Mouse (Mus musculus) brown adipose tissue, adult 24 weeks (tissue): ENCODE data around the gene Sdhd. TPM values are rescaled to one million over a fixed set of nuclear protein-coding genes. Genes with fewer than 3 reads are reported as not detected.

Source experiments
- H3K27ac ChIP-seq: fragments of 200-500 bp; replicated peaks from 2 replicates; pipeline ENCODE4 v1.5.1; 2012; ENCODE audit warnings: low read depth, mild to moderate bottlenecking, low read length
- H3K4me1 ChIP-seq: fragments of 200-500 bp; 2 replicates; pipeline ENCODE4 v1.6.1; 2012; ENCODE audit warnings: low read length, mixed read lengths; ENCODE audit not compliant: control insufficient read depth, insufficient read depth, insufficient read length
- H3K4me3 ChIP-seq: fragments of 200-500 bp; 2 replicates; pipeline ENCODE4 v1.5.1; 2012; ENCODE audit warnings: low read depth, mild to moderate bottlenecking, low read length, moderate library complexity; ENCODE audit not compliant: insufficient read depth
- polyA plus RNA-seq: library from polyadenylated mRNA; stranded (reverse); fragments of >200 nt; gene quantifications from 2 replicates; pipeline ENCODE4 v1.2.4, GENCODE M21; 2012; ENCODE audit not compliant: missing spikeins, insufficient read depth, insufficient read length

Sdhd gene
- polyA plus RNA-seq, 1 experiment = 1,365 TPM

DNA sequence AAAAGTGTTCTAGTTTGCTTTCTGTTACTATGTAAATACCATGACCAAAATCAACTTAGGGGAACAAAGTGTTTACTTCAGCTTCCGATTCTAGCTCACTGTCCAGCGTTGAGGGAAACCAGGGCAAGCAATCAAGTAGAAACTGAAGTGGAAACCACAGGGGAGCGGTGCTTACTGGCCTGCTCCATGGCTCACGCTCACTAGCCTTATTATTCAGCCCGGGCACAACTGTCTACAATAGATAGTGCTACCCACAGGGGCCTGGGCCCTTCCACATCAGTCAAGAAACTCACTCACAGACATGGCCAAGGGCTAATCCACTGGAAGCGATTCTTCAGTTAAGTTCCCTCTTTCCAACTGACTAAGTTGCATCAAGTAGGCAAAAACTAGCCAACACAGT is 2.1 kb downstream of the Sdhd start:
- H3K4me3 ChIP-seq = peak overlapping the region; percentile 48
- no peaks in the 10 kb centered on the region for H3K4me1 ChIP-seq
- H3K27ac ChIP-seq = no peak overlapping the region

DNA sequence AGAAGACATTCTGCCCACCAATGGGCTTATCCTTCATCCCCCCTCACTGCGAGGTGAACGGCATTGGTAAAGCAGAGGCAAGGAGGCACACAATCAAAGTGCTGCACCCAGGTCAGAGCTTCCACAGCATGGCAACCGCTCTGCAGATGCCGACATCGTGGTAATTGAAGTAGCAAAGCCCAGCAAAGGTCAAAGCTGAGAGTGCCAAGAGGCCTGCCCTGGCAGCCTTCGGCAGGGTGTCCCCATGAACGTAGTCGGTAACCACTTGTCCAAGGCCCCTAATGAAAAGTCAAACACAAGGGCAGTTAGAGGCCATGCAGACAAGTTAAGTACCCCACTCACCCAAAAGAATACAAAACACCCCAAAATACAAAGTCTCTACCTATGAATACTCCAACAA is 6.6 kb downstream of the Sdhd start:
- Histone ChIP-seq H3K27ac (no peak overlapping the region), H3K4me3 (no peak overlapping the region), H3K4me1 (no peaks in the 10 kb centered on the region)

DNA sequence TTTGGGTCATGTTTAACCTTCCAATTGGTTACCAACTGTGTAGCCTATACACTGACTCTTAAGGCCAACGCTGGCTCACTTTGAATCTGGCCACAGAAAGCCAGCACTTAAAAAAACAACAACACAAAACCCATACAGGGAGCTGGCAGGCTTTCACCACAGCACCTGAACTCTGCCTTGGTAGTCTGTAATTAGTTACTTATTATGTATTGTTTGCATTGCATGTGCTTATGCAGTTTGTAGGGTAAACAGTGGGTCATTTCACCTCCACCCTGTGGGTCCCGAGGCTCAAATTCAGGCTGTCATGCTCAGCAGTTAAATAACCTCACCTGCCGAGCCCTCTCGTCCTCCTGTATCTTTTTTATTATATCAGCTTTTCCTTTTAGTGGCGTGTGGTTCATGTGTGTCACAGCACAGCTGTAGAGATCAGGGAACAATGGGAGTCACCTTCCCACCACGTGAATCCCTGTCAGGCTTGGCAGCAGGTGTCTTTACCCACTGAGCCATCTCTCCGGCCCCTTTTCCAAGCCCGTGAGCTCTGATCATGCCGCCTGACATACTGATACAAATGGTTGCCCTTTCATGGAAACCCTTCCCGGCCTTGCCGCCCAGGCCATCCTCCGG is 8.7 kb downstream of the Sdhd start:
- Histone ChIP-seq H3K4me1 (no peaks in the 10 kb centered on the region), H3K4me3 (no peak overlapping the region), H3K27ac (no peak overlapping the region)

DNA sequence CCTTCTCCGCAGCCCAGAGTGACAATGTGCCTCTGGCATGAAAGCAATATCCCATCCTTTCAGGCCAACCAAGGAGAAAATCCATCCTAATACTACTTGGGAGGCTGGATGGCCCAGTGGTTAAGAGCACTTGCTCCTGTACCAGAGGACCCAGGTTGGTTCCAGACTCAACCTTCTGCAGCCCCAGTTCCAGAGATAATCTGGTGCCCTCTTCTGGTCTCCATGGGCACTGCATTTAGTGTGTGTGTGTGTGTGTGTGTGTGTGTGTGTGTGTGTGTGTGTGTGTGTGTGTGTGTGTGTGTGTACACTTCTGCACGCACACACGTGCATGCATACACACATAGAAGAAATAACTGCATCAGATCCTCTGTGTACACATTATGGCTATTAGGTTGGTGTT is 10.1 kb downstream of the Sdhd start:
- no peaks in the 10 kb centered on the region for H3K4me1 ChIP-seq
- H3K27ac ChIP-seq = no peak overlapping the region
- H3K4me3 ChIP-seq = no peak overlapping the region

DNA sequence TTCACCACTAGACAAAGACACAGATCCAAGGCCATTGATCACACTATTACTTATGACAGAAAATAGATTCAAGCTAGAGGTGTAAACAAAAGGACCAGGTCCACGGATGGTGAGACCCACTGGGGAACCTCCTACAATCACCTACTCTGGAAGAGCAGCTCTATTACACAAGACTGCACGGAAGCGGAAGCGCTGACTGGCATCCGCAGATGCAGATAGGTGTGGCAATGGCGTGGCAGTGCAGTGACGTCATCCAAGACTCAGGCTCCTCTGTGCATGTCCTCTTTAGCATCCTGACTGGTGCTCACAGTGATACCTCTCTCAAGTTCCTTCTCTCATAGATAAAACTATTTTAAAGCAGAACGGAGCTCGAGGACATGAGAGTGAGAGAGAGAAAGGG is 10.7 kb downstream of the Sdhd start:
- H3K4me1 ChIP-seq = no peaks in the 10 kb centered on the region
- no peak overlapping the region for H3K27ac ChIP-seq

DNA sequence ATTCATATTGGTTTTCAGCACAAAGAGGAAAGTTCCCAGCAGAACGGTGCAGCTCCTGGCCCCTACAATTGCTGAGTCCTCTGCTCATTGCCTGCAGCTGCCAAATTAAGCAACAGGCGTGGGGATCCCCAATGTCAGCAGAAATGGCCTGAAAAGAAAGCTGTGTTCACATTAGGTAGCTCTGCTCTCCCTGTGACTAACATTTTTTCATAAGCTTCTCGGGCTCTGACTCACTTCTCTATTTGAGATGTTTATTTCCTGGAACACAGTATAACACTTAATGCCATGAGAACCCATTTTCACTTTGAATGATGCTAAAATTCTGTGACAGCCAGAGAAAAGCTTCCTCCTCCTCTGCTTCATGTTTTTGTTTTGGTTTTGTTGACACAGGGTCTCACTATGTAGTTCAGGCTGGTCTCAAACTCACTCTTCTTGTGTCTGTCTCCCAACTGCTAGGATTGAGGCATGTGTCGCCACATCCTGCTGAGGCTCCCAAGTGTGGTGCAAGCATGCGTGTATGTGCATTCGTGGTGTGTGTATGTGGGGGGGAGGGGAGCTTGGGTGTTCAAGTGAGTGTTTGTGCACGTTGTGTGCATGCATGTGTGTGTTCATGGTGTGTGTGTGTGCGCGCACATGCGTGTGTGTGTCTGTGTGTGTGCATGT is 12.6 kb downstream of the Sdhd start:
- no peak overlapping the region for H3K4me3 ChIP-seq
- no peak overlapping the region; the same call in 1 of the 2 replicates for H3K27ac ChIP-seq
- H3K4me1 ChIP-seq = no peaks in the 10 kb centered on the region

More for the DNA sequence above, 10.7 kb downstream of the Sdhd start:
- H3K4me3 ChIP-seq = no peak overlapping the region

DNA sequence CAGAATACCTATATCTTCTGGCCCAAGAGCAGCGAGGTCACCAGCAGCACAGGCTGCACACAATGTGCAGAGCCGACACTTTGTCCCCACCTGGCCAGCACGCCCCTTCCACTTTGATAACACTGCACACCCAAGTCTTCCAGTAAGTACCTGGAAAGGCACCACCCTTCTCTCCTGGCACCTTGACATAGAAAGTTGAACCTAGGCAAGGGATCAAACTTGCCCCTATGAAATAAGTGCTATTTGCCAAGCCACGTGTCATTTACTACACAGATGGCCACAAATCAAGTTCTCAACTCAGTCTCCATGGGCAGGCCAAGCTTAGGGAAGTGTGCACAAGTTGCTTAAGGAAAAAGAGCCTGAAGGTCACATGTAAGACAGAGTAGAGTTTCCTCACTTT is 16.7 kb downstream of the Sdhd start:
- Histone ChIP-seq H3K4me1 (no peaks in the 10 kb centered on the region), H3K4me3 (no peak overlapping the region), H3K27ac (no peak overlapping the region)

DNA sequence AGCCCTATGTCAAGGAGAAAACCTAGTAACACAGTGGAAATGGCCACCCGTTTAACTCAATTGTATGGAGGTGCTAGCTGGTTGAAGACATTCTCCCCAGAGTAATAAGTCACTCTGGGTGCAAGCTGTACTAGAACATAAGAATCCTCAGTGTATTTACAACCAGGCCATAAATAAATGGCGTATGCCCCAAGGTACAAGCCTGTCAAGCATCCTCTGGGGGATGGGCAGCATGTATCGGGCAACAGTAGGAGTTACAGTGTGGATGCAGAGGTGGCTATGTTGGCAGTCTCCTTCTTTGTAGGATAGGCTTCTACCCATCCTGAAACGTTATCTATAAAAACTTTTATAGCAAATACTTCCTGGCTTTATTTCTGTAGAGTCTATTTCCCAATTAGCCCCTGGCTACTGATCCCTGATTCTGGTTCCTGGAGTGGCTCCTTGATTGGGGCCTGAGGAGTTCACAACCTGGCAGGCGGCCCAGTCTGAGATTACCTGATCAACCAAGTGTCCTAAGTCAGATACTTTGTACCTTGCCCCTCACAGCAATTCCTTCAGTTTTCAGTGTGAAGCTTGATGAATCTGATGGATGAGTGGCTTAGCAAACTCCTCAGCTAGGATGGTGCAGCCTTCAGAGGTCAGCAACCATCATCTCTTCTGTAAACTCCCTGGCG is 18.3 kb downstream of the Sdhd start:
- Histone ChIP-seq H3K4me3 (no peak overlapping the region), H3K27ac (no peak overlapping the region), H3K4me1 (no peaks in the 10 kb centered on the region)

DNA sequence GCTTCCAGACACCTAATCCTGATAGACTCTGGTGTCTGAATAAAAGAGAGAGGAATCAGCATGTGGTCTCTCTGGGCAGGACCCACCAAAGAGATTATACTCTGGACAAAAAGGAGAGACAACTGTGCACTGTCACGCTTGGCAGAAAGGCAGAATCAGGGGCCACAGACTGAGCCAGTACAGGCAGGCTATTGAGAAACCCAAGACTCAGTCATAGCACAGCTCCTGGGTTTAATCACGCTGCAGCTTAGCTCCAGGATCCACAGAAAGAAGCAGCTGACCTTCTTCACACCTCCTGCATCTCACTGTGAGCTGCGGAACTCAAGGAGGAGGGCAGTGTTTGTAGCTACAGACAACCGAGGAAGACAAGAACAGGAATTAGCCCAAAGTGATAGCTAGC is 23.2 kb downstream of the Sdhd start:
- Histone ChIP-seq H3K4me3 (no peak overlapping the region), H3K27ac (no peak overlapping the region), H3K4me1 (no peaks in the 10 kb centered on the region)

DNA sequence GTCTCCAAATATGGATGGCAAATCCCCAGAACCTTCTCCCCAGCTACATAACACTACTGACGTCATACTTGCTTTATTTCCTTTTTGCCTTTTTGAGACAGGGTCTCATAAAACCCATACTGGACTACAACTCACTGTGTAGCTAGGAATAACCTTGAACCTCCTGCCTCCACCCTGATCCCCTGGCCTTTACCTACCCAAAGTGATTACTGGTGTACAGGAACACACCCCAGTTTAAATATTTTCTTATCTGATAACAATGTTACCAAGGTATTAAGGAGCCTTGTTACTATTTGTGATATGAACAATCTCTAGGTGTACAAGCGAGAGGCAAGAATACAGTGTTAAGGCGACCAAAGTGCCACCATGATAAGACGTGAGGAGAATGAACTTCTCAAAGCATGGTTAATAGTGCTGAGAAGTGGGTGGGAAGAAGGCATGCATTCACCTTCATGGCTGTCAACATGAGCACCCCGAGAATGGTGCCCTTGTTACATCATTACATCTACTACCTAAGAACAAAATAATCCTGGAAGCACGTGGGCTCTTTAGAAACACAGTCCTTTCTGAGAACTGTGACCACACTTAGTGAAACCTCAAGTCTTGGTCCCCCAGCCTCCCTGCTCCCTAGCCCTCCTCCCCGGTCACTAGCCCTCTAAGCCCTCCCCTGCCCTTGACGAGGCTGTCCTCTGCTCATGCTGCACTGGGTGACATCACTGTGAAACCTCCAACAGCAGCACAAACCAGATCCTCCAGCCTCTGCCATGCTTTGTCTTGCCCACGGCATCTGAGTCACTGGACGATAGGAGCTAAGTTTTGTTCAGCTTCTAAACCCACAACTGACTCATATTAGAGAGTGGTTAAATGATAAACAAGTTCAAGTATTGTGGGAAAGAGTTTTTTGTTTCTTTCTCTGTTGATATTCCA is 33.8 kb downstream of the Sdhd start:
- no peak overlapping the region for H3K27ac ChIP-seq
- no peaks in the 10 kb centered on the region for H3K4me1 ChIP-seq
- H3K4me3 ChIP-seq = no peak overlapping the region

DNA sequence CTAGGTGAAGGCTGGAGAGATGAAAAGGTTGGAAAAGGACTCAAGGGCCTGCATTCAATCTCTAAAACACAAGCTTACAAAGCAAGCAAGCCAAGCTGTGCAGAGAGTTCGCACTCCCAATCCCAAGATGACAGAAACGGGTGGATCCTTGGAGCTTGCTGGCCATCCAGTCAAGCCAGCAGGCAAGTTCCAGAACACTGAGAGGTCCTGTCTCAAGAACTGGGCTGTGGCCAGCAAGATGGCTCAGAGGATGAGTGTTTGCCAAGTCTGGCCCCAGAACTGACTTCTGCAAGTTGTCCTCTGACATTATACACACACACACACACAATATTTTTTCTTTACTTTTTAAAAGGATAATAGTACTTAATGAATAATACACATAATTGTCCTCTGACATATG is 35.7 kb downstream of the Sdhd start:
- no peaks in the 10 kb centered on the region for H3K4me1 ChIP-seq
- H3K27ac ChIP-seq = no peak overlapping the region
- H3K4me3 ChIP-seq = no peak overlapping the region

DNA sequence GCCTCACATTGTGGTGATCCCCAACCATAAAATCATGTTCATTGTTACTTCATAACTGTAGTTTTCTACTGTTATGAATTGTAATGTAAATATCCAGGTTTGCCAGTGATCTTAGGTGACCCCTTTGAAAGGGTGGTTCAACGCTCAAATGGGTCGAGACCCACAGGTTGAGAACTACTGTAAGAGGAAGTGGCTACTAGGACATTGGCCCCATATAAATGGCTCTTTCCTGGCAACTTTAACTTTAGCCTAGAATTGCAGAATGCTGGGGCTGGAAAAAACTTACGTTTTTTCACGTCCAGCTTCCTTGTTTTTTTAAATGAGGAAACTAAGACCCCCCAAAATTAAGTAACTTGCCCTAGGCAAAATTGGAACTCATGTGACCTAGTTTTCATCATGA is 36.2 kb downstream of the Sdhd start:
- no peaks in the 10 kb centered on the region for H3K4me1 ChIP-seq
- H3K4me3 ChIP-seq = no peak overlapping the region
- no peak overlapping the region for H3K27ac ChIP-seq

DNA sequence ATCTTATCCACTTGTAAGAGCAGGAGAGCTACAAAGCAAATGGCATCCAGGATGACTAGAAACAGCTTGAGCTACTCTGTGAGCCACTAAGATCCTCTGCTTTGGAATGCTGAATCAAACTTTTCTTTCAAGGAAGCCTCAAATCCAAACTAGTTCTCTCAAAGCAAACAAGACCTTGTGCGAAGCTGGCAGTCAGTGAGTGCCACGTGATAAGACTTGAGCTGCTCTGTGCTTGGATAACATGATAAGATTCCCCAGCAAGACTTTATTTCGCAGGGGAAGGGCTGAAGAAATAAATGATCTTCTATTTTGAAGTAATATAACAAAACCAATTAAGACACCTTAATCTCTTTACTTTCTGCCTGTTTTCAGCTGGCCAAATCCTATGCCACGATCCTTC is 37.7 kb downstream of the Sdhd start:
- Histone ChIP-seq H3K4me3 (no peak overlapping the region), H3K27ac (no peak overlapping the region), H3K4me1 (no peaks in the 10 kb centered on the region)

DNA sequence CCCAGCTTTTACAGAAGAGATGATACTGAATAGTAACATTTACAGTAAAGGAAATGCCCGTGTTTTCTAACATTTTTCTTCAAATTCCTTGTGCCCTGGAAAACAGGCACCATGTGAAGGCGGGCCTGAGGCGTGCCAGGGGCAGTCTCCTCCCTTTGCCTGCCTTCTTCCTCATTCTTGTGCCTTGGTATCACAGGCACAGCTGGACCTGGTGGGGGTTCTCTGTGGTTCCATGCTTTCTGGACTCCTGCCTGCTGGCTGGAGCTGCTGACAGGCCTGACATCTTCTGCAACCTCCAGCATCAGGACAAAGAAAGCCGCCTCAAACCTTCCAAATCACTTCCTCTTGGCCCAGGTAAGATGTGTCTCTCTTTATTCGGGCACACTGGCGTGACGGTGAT is 38.4 kb downstream of the Sdhd start:
- Histone ChIP-seq H3K27ac (no peak overlapping the region), H3K4me1 (no peaks in the 10 kb centered on the region), H3K4me3 (no peak overlapping the region)

DNA sequence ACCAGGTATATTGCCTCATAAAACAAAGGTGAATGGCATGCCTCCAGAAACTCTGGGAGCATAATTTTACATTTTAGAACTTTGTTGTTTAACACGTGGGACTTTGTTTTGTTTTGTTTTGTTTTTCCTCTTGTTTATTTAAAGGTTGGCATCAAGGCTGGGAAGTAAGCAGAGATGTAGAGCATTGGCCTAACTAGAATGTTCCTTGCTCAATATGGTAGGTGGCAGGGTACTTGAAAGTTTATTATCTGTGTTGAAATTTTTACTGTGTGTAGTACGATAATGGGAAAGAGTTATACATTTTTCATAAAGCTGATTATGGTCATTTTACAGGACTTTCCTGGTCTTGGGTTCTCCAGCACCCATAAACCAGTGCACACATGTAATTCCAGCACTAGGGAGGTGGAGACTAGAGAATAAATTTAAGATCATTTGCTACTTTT is 41.7 kb downstream of the Sdhd start:
- no peak overlapping the region for H3K27ac ChIP-seq
- no peaks in the 10 kb centered on the region for H3K4me1 ChIP-seq
- no peak overlapping the region for H3K4me3 ChIP-seq
